Mouse (Mus musculus) embryonic facial prominence, embryonic 11.5 days (tissue): ENCODE measurements around the gene Strip2. TPM values are rescaled to one million over a fixed set of nuclear protein-coding genes. Genes with fewer than 3 reads are reported as not detected.
A peak's percentile ranks its signal among the peaks of the same experiment; 100 is the strongest.

Experiments
- ATAC-seq: fragments of 200-750 bp; cut with Nextera tagmentation; replicated peaks from 2 replicates; pipeline ENCODE4 v1.8.0; 2017; ENCODE audit warnings: low read depth; ENCODE audit not compliant: insufficient number of reproducible peaks, low FRiP score, low TSS enrichment
- DNase-seq: peaks from one replicate; pipeline ENCODE4 v3.0.0-alpha.2; 2015; ENCODE audit warnings: low spot score
- H3K27ac ChIP-seq: fragments of 300-500 bp; sonication (generic); replicated peaks from 2 replicates; pipeline ENCODE4 v1.5.1; 2014; ENCODE audit warnings: mild to moderate bottlenecking, low read depth, low read length, control low read depth
- H3K27me3 ChIP-seq: fragments of 300-500 bp; sonication (generic); 2 replicates; pipeline ENCODE4 v1.6.1; 2014; ENCODE audit warnings: mild to moderate bottlenecking, low read length, moderate library complexity, mixed read lengths; ENCODE audit not compliant: control insufficient read depth, insufficient read depth
- H3K36me3 ChIP-seq: fragments of 300-500 bp; sonication (generic); replicated peaks from 2 replicates; pipeline ENCODE4 v1.6.1; 2014; ENCODE audit warnings: low read depth, mild to moderate bottlenecking, low read length, moderate library complexity, mixed read lengths; ENCODE audit not compliant: control insufficient read depth, insufficient read depth
- H3K4me1 ChIP-seq: fragments of 300-500 bp; sonication (generic); 2 replicates; pipeline ENCODE4 v1.6.1; 2014; ENCODE audit warnings: low read length, mixed read lengths; ENCODE audit not compliant: control insufficient read depth, insufficient read depth
- H3K4me2 ChIP-seq: fragments of 300-500 bp; sonication (generic); 2 replicates; pipeline ENCODE4 v1.6.1; 2014; ENCODE audit warnings: low read depth, mild to moderate bottlenecking, control low read depth, low read length, moderate library complexity
- H3K4me3 ChIP-seq: fragments of 300-500 bp; sonication (generic); 2 replicates; pipeline ENCODE4 v1.5.1; 2014; ENCODE audit warnings: low read depth, low read length, control low read depth
- H3K9ac ChIP-seq: fragments of 300-500 bp; sonication (generic); replicated peaks from 2 replicates; pipeline ENCODE4 v1.6.1; 2014; ENCODE audit warnings: mild to moderate bottlenecking, control low read depth, low read length
- H3K9me3 ChIP-seq: fragments of 300-500 bp; sonication (generic); replicated peaks from 2 replicates; pipeline ENCODE4 v1.6.1; 2016; ENCODE audit warnings: mild to moderate bottlenecking, low read length, inconsistent platforms, mixed read lengths; ENCODE audit not compliant: control insufficient read depth
- whole genome bisulfite sequencing: fragments of 180-500 bp; shearing (Covaris S2); extraction: QIAGEN DNeasy Blood & Tissue Kit; methylation state at CpG from one replicate; pipeline ENCODE4 v1.1.7; 2014; 5-methylcytosine and 5-hydroxymethylcytosine counted together
- polyA plus RNA-seq: library from polyadenylated mRNA; unstranded; fragments of >200 nt; fragmentation: Nextera tagmentation; extraction: Ambion mirVana; gene quantifications from 2 replicates; pipeline ENCODE4 v1.2.1, GENCODE M21; 2014

Gene Strip2
- polyA plus RNA-seq, 1 experiment from 2014 or later, result 1.0 TPM

GRCm38 (mm10) chr6:29913673-29914072, 3.1 kb upstream of the Strip2 start:
- Histone ChIP-seq H3K9ac (no peak overlapping the region), H3K36me3 (no peaks in the 10 kb centered on the region), H3K4me2 (no peak overlapping the region), H3K4me1 (no peaks in the 10 kb centered on the region), H3K4me3 (no peak overlapping the region), H3K27ac (no peak overlapping the region), H3K9me3 (no peaks in the 10 kb centered on the region), H3K27me3 (no peaks in the 10 kb centered on the region; the same call in 1 of the 2 replicates)
- DNase-seq, result no peak
- 21% methylated on average over 1 of the region's 1 CpGs for WGBS
- ATAC-seq, result no peak

GRCm38 (mm10) chr6:29914136-29914535, 2.7 kb upstream of the Strip2 start:
- no peaks in the 10 kb centered on the region for H3K9me3 ChIP-seq
- H3K27me3 ChIP-seq, result no peaks in the 10 kb centered on the region; the same call in 1 of the 2 replicates
- H3K36me3 ChIP-seq, result no peaks in the 10 kb centered on the region
- no peaks in the 10 kb centered on the region for H3K4me1 ChIP-seq
- no peak for DNase-seq
- H3K4me3 ChIP-seq, result no peak overlapping the region
- H3K27ac ChIP-seq, result no peak overlapping the region
- no peak overlapping the region for H3K4me2 ChIP-seq
- H3K9ac ChIP-seq, result no peak overlapping the region
- ATAC-seq, result no peak

GRCm38 (mm10) chr6:29915836-29916235, 976 bp upstream of the Strip2 start:
- WGBS, result 33% methylated on average over 9 of the region's 9 CpGs
- Histone ChIP-seq H3K4me1 (no peaks in the 10 kb centered on the region), H3K27ac (no peak overlapping the region), H3K4me3 (no peak overlapping the region), H3K4me2 (no peak overlapping the region), H3K9me3 (no peaks in the 10 kb centered on the region), H3K36me3 (no peaks in the 10 kb centered on the region), H3K27me3 (no peaks in the 10 kb centered on the region; the same call in 1 of the 2 replicates), H3K9ac (no peak overlapping the region)
- no peak for ATAC-seq
- DNase-seq, result no peak

GRCm38 (mm10) chr6:29917383-29917720, 540 bp downstream of the Strip2 start:
- ATAC-seq (peak; percentile 81), DNase-seq (peak; percentile 39)
- WGBS, result under 1% methylated on average over 20 of the region's 21 CpGs
- Histone ChIP-seq H3K27me3 (no peaks in the 10 kb centered on the region; the same call in 1 of the 2 replicates), H3K4me2 (peak overlapping the region; percentile 95), H3K4me1 (no peaks in the 10 kb centered on the region), H3K36me3 (no peaks in the 10 kb centered on the region), H3K27ac (no peak overlapping the region), H3K9ac (peak overlapping the region; percentile 53), H3K4me3 (peak overlapping the region; percentile 65), H3K9me3 (no peaks in the 10 kb centered on the region)

GRCm38 (mm10) chr6:29917947-29918346, 1.1 kb downstream of the Strip2 start:
- no peak for ATAC-seq
- WGBS, result 29% methylated on average over 4 of the region's 4 CpGs
- H3K4me1 ChIP-seq, result no peaks in the 10 kb centered on the region
- no peaks in the 10 kb centered on the region for H3K9me3 ChIP-seq
- no peak overlapping the region for H3K4me2 ChIP-seq
- H3K27me3 ChIP-seq, result no peaks in the 10 kb centered on the region; the same call in 1 of the 2 replicates
- no peak overlapping the region for H3K9ac ChIP-seq
- H3K36me3 ChIP-seq, result no peaks in the 10 kb centered on the region
- peak; percentile 19 for DNase-seq
- H3K27ac ChIP-seq, result no peak overlapping the region
- H3K4me3 ChIP-seq, result no peak overlapping the region

GRCm38 (mm10) chr6:29923501-29923900, 6.7 kb downstream of the Strip2 start:
- no peaks in the 10 kb centered on the region for H3K27me3 ChIP-seq
- WGBS, result 69% methylated on average over 4 of the region's 4 CpGs
- DNase-seq (no peak), ATAC-seq (no peak)
- H3K27ac ChIP-seq, result no peak overlapping the region
- H3K4me2 ChIP-seq, result no peak overlapping the region
- no peaks in the 10 kb centered on the region for H3K9me3 ChIP-seq
- no peak overlapping the region for H3K9ac ChIP-seq
- H3K36me3 ChIP-seq, result no peaks in the 10 kb centered on the region
- H3K4me1 ChIP-seq, result no peaks in the 10 kb centered on the region
- no peak overlapping the region for H3K4me3 ChIP-seq

GRCm38 (mm10) chr6:29925594-29926219, 8.9 kb downstream of the Strip2 start:
- Histone ChIP-seq H3K4me2 (no peak overlapping the region), H3K9ac (no peak overlapping the region), H3K9me3 (no peaks in the 10 kb centered on the region), H3K27me3 (no peaks in the 10 kb centered on the region), H3K27ac (no peak overlapping the region), H3K4me3 (no peak overlapping the region), H3K36me3 (no peaks in the 10 kb centered on the region), H3K4me1 (no peaks in the 10 kb centered on the region)
- WGBS, result 76% methylated on average over 6 of the region's 6 CpGs
- DNase-seq (no peak), ATAC-seq (no peak)

- H3K36me3 ChIP-seq, result no peaks in the 10 kb centered on the region
- no peaks in the 10 kb centered on the region for H3K27me3 ChIP-seq
- ATAC-seq, result no peak
These were observed 13.3 kb downstream of the Strip2 start for GRCm38 (mm10) chr6:29930087-29930486.

More at GRCm38 (mm10) chr6:29930087-29930486, 13.3 kb downstream of the Strip2 start:
- no peak overlapping the region for H3K4me3 ChIP-seq
- no peak overlapping the region for H3K9ac ChIP-seq
- no peaks in the 10 kb centered on the region for H3K9me3 ChIP-seq
- H3K27ac ChIP-seq, result no peak overlapping the region
- H3K4me1 ChIP-seq, result no peaks in the 10 kb centered on the region
- no peak overlapping the region for H3K4me2 ChIP-seq
- no peak for DNase-seq
